Mouse (Mus musculus) cerebral cortex, adult 2 months (tissue): ENCODE measurements around the gene Rex1bd.

ENCODE experiments used
- WGBS: fragments of 180-500 bp; shearing (Covaris S2); methylation state at CpG from one replicate; pipeline ENCODE4 v1.1.7; 2018; 5-methylcytosine and 5-hydroxymethylcytosine counted together

The Rex1bd gene

DNA sequence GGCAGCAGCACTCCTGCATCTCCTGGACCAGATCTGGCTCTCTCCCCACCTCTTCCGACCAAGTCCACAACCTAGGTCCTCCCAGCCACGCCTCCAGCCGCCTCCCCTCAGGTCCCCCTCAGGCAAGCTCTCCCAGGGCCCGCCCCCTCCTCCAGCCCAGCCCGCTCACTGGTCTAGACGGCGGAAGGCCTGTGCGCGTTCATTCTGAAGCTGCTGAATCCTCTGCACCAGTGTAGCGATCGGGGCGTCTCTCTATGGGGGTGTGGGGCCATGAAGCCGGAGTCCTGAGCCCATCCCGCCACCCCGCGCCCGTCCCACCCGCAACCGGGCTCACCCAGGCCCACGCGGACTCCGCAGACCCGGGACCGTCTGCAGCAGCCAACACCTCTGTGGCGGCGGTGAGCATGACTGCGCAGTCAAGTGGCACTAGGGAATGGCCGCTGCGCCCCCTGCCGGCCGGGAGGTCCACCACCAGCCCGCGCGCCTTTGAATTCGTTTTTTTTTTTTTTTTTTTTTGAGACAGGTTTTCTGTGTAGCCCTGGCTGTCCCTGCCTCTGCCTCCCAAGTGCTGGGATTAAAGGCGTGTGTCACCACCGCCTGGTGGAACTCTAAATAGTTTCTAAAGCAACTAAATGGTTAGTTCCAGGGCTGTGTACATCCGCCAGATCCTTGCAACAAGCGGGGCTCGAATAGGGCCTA is at the start of gene Rex1bd:
TSS of gene Rex1bd (minus strand) at position 425 of the 699 bp plus-strand sequence.
- 2% methylated on average over 40 of the region's 40 CpGs for WGBS

GRCm38 (mm10) chr8:70555079-70555747 is 48.7 kb upstream of the Rex1bd start:
- 94% methylated on average over 4 of the region's 4 CpGs for WGBS

DNA sequence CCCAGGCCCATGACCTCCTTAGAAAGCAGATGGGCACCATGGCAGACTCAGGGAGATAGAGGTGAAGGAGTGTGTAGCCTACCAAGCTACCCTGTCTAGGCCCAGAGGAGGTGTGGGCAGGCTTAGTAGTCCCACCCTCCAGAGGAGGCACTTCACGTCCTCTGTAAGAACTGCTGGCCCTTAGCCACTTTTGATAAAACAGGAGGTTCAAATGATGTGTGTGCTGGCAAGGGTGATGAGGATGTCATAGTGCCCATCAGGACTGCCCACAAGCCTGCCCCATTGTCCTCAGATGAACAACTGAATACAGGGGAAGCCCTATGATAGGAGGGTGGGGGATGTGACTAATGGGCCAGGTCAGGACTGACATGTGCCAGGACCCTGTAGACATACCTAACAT is 46.3 kb upstream of the Rex1bd start:
- 17% methylated on average over 1 of the region's 1 CpGs for WGBS

DNA sequence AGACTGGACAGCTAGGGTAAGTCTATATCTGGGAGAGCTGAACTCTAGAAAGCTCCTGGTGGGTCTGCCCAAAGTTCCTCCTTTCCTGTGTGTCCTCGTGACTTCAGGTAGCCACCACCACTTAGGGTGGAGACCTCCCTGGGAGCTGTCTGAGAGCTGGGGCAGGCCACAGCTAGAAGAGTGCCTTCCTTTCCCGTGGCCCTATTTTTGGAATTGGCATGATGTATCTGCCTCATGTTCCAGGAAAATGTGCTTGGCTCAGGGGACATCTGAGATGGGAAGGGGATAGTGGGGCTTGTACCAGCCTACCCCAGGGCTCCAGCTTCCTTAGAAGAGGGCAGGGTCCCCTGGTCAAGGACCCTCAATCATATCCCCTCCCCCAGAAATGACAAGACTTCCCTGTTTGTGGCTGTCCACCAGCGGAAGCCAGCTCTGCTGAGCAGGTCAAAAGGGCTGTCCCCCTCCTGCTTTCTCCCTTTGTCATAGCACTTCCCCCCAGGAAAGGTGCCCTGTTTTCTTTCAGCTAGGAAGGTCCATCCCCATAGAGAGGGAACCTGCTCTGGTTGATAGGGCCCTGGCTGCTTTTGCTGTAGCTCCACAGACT is 45.1 kb upstream of the Rex1bd start:
- WGBS = 38% methylated on average over 3 of the region's 3 CpGs

DNA sequence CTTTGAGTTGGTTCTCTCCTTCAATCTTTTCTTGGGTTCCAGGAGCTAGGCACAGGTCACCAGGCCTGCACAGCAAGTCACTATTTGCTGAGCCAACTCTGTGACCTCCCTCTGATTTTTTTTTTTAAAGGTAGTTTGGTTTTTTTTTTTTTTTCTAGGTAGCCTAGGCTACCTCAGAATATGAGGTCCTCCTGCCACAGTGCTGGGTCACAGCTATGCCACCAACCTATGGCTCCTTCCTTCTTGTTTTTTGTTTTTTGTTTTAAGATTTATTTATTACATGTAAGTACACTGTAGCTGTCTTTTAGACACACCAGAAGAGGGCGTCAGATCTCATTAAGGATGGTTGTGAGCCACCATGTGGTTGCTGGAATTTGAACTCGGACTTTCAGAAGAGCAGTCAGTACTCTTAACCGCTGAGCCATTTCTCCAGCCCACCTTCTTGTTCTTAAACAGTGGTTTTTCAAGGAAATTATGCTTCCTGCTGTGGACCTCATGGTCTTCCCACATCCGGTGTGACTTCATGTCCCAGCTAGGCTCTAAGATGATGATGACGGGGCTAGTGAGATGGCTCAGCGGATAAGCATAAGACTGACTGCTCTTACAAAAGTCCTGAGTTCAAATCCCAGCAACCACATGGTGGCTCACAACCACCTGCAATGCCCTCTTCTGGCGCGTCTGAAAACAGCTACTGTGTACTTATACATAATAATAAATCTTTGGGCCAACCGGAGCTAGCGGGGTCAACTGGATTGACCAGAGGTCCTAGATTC is 43.0 kb upstream of the Rex1bd start:
- 92% methylated on average over 10 of the region's 10 CpGs for WGBS

- 95% methylated on average over 6 of the region's 6 CpGs for WGBS
These were observed 41.2 kb upstream of the Rex1bd start for GRCm38 (mm10) chr8:70547762-70548161.

- WGBS = 84% methylated on average over 4 of the region's 4 CpGs
These were observed 39.9 kb upstream of the Rex1bd start for GRCm38 (mm10) chr8:70546412-70546811.

DNA sequence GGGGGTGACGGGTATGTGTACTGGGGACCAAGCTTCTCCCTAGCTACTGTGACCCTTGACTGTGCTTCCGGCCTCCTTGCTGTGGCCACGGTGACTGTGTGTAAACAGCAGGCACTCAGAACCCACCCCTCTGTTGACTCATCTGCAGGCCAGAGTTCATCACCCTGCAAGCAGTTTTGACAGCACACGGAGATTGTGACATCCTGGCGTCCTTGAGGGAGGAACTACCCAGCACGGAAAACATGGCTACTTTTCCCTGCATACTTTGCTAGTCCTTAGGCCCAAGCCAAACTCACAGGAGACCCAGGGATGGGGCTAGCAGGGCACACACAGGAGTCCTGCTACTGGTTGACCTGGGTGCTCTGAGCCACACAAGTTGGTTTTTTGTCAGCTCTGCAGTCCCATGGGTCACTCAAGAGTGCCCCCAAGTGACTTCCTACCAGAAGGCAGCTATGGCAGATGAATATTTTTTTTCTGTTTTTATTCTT is 37.7 kb upstream of the Rex1bd start:
- 67% methylated on average over 6 of the region's 6 CpGs for WGBS

DNA sequence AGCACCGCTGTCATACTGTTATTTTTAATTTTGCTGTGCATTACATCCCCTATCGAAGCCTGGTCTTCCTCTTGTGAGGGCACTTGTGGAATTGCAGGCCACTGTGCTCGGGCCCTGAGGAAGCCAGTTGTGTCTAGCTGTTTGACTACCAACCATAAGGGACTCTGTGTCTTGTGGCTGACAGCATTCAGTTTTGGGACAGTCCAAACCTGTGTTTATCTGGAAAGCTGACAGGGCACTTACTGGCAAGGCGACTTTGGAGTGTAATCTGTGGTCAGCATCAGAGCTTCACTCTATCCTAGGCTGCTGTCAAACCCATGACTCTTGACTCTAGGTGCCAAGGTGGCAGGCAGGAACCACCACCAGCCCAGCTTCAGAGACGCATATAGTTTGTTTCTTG is 34.5 kb upstream of the Rex1bd start:
- 56% methylated on average over 5 of the region's 5 CpGs for WGBS

- WGBS = 22% methylated on average over 7 of the region's 7 CpGs
These were observed 34.0 kb upstream of the Rex1bd start for GRCm38 (mm10) chr8:70540507-70541071.

GRCm38 (mm10) chr8:70540013-70540506 is 33.5 kb upstream of the Rex1bd start:
- WGBS = 5% methylated on average over 4 of the region's 4 CpGs

GRCm38 (mm10) chr8:70539077-70539813 is 32.7 kb upstream of the Rex1bd start, which contains the start of gene Ell:
Gene Ell, plus strand, starts transcription at chr8:70539457.
- WGBS = under 1% methylated on average over 58 of the region's 58 CpGs

DNA sequence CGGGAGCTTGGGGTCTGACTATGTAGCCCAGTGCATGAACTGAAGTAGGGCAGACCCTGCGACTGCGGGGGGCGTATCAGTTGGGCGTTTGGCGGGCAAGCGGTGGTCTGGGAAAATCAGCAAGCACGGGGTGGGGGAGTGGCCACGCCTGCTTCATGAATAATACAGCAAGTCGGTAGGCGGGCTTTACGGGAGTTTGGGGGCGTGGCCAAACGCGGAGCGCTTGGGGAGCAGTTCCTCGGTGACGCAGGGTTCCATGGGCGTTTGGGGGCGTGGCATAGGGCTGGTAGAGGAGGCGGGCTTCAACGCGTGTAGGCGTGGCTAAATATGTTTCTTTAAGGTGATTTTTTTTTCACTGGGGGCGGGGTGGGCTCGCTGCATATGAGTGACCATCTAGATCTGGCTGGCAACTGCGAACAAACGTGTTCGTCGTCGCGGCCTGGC is 32.1 kb upstream of the Rex1bd start:
- WGBS = 1% methylated on average over 32 of the region's 32 CpGs

DNA sequence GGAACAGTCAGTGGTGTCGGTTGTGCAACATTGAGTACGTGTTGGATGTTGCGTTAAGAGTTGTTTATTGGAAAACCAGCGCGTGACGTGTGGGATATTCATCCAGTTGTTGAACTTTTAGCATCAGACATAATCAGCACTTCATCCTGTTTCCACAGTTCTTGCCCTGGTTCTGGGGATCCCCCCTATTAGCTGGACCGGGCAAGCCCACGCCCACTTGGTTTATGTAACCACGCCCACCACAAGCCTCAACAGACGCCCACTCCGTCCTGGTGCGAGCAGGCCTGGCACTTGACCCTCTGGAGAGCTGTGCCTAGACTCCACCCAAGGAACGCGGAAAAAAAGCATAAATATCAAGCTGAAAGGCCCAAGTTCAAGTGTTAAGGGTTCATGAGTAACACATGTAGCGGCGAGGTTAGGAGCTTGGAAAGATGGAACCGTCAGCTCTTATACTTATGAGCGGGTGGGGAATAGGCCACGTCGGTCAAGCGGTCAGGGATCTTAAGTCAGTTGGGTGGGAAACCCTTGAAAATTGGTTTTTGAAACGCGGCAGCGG is 31.6 kb upstream of the Rex1bd start:
- 13% methylated on average over 24 of the region's 24 CpGs for WGBS

GRCm38 (mm10) chr8:70535701-70536100 is 29.1 kb upstream of the Rex1bd start:
- 91% methylated on average over 2 of the region's 2 CpGs for WGBS

GRCm38 (mm10) chr8:70535221-70535620 is 28.7 kb upstream of the Rex1bd start:
- 72% methylated on average over 3 of the region's 3 CpGs for WGBS

DNA sequence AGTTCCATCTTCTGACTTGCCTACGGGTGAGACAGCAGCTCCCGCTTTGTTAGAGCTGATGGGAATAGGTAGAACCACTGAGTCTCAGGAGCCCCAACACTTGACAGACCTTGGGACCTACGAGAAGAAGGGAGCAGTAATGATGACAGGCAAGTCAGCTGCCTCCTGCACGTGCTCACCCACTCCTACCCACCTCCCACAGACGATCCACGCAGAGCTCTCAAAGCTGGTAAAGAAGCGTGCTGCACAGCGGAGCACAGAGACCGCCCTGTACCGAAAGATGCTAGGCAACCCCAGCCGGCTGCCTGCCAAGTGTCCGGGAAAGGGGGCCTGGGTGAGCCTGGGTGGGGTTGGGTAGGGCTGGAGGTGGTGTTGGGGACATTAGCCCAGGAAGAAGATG is 27.7 kb upstream of the Rex1bd start:
- 69% methylated on average over 12 of the region's 12 CpGs for WGBS

GRCm38 (mm10) chr8:70530314-70530713 is 23.8 kb upstream of the Rex1bd start:
- WGBS = 91% methylated on average over 2 of the region's 2 CpGs

- 63% methylated on average over 3 of the region's 3 CpGs for WGBS
These were observed 23.2 kb upstream of the Rex1bd start for GRCm38 (mm10) chr8:70529741-70530161.

DNA sequence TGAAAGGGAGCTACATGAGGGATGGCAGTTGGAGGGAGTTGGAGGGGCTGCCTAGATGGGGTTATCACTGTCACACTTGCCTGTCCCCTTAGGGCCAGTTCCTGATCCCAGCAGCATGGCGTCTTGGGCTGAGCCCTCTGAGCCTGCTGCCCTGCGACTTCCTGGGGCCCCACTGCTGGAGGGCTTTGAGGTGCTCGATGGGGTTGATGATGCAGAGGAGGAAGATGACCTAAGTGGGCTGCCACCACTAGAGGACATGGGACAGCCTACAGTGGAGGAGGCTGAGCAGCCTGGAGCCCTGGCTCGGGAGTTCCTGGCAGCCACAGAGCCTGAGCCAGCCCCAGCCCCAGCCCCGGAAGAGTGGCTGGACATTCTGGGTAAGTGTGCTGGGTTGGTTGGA is 22.7 kb upstream of the Rex1bd start:
- 77% methylated on average over 5 of the region's 5 CpGs for WGBS
